Mouse (Mus musculus): Measurements from ENCODE around the gene Rassf7.

- TF ChIP-seq GATA1 (IDR thresholded peaks at IDR 0.05; ENCODE audit: low read length) (no peak), TAL1 (IDR thresholded peaks at IDR 0.05; ENCODE audit: low read length) (no peak)
Observed at GRCm38 (mm10) chr7:141198121-141198520, 17.5 kb upstream of the Rassf7 start.

Data from erythroblast, embryonic 14.5 days (primary cell).